Mouse (Mus musculus) 3T3-L1 (cell line): ENCODE data around the gene Sept8.
"Not testable (repeated sequence)": the region's sequence is repeated elsewhere in the genome, so short reads cannot be mapped to it uniquely, and the experiment has no call there.

ENCODE experiments used
- DNase-seq: peaks from one replicate; pipeline ENCODE4 v3.0.0-alpha.2; 2015; ENCODE audit warnings: low read depth, low spot score

Gene Sept8

DNA sequence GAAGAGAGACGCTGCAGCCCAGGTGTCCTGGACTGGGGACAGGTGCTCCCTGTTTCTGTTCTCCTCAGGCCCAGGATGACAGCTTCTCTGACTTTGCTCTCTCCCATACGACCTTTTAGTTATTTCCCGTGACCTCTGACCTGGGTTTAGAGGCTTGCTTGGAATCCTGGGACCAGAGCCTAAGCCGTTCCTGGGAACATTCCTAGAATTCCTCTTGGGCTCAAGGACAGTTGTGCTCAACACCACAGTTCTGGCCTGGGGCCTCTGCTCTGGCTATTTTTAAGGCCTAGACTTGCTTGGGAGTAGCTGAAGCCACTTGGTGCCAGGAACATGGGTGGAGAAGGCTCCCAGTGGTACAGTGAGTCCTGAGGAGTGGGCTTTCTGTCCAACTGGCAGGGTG lies 6.4 kb downstream of the Sept8 start:
- DNase-seq: no peak

DNA sequence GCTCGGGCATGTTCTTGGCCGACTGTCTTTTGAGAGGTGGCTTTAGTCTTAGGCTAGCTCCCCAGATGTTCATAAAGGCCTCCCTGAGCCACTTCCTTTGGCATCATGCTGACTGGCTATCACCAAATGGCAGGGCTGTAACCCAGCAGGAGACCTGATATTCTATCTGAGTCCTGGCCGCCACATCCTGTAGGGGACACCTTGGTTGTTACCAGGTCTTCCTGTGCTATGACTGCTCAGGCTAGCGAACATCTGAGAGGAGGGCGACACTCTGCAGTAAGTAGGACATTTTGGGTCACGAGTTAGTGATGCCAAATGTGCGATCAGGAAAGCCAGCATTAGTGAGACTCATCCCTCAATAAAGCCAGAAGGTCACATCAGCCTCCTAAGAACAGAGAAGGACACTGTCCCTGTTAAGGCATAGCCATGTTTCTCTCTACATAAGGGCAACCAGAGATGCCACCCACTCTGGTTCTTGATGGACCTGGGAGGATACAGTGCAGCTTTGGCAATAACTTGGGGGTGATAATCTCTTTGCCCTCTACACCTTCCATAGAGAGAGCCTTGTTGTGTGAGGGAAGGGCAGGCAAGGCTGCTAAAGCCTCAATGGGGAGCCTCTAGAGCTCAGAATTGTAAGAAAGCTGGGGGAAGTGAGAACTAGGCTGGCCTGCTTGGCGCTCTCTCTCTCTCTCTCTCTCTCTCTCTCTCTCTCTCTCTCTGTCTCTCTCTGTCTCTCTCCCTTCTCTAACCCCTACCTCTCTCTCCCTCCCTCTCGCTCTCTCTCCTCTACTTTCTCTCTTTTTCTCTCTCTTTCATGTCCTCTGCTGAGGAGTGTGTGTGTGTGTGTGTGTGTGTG lies 9.6 kb downstream of the Sept8 start:
- DNase-seq: no peak

- peak; percentile 58 for DNase-seq
Observed at GRCm38 (mm10) chr11:53529253-53529557, 10.1 kb downstream of the Sept8 start.

GRCm38 (mm10) chr11:53530001-53530400 lies 10.9 kb downstream of the Sept8 start:
- DNase-seq: no peak

DNA sequence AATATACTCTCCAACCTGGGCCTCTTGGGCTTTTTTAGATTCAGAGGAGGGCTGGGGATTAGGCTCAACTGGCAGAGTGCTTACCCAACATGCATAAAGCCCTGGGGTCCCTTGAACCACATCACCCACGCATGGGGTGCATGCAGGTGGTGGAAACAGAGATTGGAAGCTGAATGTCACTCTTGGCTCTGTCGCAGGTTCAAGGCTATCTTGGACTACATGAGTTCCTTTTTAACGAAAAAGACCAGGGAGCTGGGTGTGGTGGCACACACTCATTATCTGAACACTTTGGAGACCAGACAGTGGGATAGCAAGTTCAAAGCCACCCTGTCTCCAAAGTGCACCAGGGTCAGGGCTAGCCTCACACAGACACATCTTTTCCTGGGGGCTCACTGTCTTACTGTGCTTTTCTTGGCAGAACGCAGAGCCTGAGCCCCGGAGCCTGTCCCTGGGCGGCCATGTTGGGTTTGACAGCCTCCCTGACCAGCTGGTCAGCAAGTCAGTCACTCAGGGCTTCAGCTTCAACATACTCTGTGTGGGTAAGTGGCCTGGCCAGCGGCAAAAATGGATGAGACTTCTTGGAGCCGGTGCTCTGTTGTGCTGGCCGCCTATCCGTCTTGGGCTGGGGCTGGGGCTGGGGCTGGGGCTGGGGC lies 12.6 kb downstream of the Sept8 start:
- no peak for DNase-seq

DNA sequence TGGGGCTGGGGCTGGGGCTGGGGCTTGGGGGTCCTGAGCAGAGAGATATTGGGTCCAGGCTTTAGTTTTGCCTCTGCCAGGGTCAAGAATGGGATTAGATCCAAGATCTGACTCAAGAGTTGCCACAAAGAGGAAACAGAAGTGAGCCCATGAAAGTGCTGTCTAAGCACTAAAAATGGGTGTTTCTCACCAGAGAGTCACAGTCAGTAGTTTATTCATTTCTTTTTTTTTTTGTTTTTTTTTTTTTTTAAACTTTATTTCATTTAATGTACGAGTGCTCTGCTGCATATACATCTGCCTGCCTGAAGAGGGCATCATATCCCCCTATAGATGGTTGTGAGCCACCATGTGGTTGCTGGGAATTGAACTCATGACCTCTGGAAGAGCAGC lies 13.2 kb downstream of the Sept8 start:
- peak; percentile 75 for DNase-seq

DNA sequence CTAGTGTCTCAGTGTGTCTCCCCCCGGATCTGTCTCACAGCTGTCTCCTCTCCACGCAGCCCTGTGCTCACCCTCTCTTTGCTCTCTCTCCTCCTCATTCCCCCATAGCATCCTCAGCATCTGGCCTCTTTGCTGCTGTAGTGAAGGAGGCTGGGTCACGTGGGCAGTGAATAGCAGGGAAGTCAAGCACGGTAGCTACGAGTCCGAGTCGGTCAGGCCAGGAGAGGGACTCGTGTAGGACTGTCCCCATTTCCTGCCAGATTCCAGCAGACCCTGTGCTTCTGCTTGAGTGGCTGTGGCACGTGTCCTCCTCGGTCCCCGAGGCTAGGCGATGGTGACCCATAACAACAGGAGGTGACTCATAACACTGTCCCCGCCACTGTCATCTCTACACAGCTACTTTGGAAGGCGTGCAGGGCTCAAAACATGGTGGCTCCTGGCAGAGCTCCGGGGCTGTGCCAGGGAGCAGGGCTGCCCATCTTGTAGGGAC lies 20.0 kb downstream of the Sept8 start:
- DNase-seq: no peak

DNA sequence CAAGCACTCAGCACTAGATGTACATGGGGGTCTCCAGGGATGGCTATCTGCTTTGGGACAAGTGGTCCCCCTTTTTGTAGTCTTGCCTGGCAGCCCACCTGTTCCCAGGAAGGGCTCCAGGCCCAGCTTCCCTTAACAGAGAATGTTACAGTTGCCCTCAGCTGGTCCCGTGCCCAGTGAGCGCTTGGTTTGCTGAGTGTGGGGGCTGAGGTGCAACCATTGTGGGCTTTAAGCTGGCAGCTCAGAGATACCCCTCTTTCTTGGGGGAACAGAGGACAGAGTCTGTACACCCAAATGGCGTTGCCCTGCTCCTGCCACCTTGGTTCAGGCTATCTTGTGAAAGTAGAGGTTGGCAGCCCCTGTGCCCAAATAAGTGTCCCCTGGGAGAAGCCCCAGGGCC lies 21.3 kb downstream of the Sept8 start:
- no peak for DNase-seq

DNA sequence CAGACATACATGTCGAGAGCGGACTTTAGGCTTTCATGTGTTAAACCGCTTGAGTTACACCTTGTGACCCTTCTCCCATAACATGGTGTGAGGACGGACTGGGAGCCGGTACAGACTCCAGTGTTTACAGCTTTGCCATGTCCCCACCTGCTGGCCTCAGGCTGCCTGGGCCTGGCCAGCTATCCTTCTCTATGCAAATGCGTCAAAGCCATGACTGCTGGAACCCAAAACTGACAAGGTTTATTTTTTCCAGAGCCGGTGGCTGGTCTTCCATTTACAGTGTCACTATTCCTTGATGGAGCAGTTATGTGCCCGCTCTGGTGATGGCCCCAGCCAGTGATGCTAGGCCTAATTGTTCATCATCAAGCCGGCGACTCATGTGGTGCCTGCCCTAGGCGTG lies 22.2 kb downstream of the Sept8 start:
- no peak for DNase-seq

DNA sequence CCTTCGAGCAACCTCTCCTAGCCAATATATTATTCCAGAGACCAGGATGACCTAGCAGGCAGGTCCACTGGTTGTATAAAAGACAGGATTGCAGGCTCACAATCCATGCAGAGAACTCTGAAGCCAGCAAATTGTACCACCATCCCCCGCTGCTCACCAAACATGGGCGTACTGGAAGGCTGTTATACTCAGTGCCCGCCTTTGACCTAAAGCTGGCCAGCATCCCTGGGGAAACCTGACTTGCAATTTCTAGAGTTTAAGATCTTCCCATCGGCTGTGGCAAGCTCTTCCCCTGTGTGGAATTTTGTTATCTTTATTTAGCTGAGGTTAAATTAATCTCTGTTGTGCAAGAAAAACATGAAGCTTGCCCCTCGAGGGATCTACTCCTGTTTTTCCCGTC lies 24.0 kb downstream of the Sept8 start:
- peak; percentile 31 for DNase-seq

GRCm38 (mm10) chr11:53546271-53546670 lies 27.2 kb downstream of the Sept8 start:
- DNase-seq: no peak

- DNase-seq: no peak
Observed at GRCm38 (mm10) chr11:53547566-53547965, 28.5 kb downstream of the Sept8 start.

- no peak for DNase-seq
Observed at GRCm38 (mm10) chr11:53548036-53548605, 29.1 kb downstream of the Sept8 start.

GRCm38 (mm10) chr11:53550714-53551113 lies 31.7 kb downstream of the Sept8 start:
- DNase-seq: no peak

- no peak for DNase-seq
Observed at GRCm38 (mm10) chr11:53551754-53552153, 32.7 kb downstream of the Sept8 start.

DNA sequence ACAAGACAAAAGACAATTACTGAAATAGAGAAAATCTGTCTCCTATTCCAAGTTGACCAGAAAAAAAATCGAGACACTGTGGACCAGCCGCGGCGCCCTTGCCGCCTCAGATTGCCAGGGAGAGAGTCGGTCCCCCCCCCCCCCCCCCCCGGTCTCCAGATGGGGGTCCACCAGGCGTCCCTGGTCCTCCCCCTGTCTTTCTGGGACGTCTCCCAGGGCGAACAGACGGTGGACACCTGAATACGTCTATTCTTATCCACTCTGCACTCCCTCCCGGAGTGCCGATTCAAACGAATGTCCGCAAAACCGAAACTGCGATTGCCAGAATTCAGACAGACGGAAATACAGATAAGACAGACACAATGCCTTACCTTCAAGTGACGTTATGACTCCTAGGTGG lies 37.5 kb downstream of the Sept8 start:
- DNase-seq: not testable (repeated sequence)

- not testable (repeated sequence) for DNase-seq
Observed at GRCm38 (mm10) chr11:53557992-53558391, 38.9 kb downstream of the Sept8 start.

- DNase-seq: not testable (repeated sequence)
Observed at GRCm38 (mm10) chr11:53559980-53560379, 40.9 kb downstream of the Sept8 start.

DNA sequence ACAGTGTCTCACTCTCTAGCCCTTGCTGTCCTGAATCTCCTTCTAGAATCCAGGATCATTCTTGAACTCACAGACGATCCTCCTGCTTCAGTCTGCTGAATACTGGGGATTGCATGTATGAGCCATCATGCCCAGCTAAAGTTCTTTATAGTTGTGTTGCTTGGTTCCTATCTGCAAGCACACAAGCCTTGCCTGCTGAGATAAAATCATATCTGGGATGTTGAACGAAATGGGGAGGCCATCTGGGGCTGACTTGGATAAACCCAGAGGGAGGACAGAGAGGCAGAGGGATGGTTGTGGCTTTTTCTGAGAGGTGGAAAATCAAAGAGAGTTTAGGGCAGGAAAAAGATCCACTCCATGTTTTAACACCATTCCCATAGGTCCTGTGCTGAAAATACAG lies 42.9 kb downstream of the Sept8 start:
- no peak for DNase-seq

GRCm38 (mm10) chr11:53566646-53567045 lies 47.6 kb downstream of the Sept8 start:
- no peak for DNase-seq

- peak; percentile 97 for DNase-seq
Observed at GRCm38 (mm10) chr11:53567224-53568014, 48.4 kb downstream of the Sept8 start, which contains the start of gene Kif3a. TSS of gene Kif3a (plus strand) at chr11:53567379.

DNA sequence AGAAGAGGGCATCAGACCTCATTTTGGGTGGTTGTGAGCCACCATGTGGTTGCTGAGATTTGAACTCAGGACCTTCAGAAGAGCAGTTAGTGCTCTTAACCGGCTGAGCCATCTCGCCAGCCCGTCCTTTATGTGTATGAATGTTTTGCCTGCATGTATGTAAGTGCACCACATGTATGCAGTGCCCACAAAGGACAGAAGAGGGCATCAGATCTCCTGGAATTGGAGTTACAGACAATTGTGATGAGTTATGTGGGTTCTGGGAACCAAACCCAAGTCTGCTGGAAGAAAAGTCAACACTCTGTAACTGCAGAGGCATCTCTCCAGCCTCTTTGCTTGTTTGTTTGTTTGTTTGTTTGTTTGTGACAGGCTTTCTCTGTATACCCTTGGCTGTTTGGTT lies 61.5 kb downstream of the Sept8 start:
- no peak for DNase-seq
